Mouse (Mus musculus) left cerebral cortex, adult 2 months (tissue): Measurements from ENCODE around the gene Gm6760. TPM values are rescaled to one million over a fixed set of nuclear protein-coding genes. Genes with fewer than 3 reads are reported as not detected.

Source experiments
- DNase-seq, 2 experiments: peaks; one replicate each; pipeline ENCODE4 v3.0.0; 2021 to 2022; ENCODE audit warnings: low spot score in 2 of 2, mixed read lengths in 1 of 2; ENCODE audit errors: extremely low spot score in 1 of 2
- H3K27ac ChIP-seq: fragments of 200-600 bp; 2 replicates; pipeline ENCODE4 v1.8.1; 2022
- H3K4me3 ChIP-seq: fragments of 200-600 bp; 2 replicates; pipeline ENCODE4 v1.8.1; 2022
- CTCF ChIP-seq: fragments of 200-600 bp; IDR thresholded peaks from 2 replicates; pipeline ENCODE4 v1.8.1; 2022; ENCODE audit warnings: antibody characterized with exemption, mild to moderate bottlenecking, moderate library complexity
- intact Hi-C: fragments of 180-260 bp; cut with DNase I; formaldehyde crosslinking; loops from one replicate; pipeline ENCODE4 v1.15.1; 2025
- long read RNA-seq, 2 experiments: library from polyadenylated mRNA; stranded (forward); transcript quantifications; one replicate each; pipeline ENCODE4 v2.0.0; 2021; ENCODE audit warnings: borderline mapping rate in 2 of 2
- total RNA-seq, 2 experiments: library from RNA; stranded (reverse); gene quantifications; 2 replicates each; pipeline ENCODE4 v1.2.3; 2021

Gm6760 gene
- not detected for total RNA-seq
- long read RNA-seq, experiment 1 = 0 reads
- long read RNA-seq, experiment 2 = 0 reads

DNA sequence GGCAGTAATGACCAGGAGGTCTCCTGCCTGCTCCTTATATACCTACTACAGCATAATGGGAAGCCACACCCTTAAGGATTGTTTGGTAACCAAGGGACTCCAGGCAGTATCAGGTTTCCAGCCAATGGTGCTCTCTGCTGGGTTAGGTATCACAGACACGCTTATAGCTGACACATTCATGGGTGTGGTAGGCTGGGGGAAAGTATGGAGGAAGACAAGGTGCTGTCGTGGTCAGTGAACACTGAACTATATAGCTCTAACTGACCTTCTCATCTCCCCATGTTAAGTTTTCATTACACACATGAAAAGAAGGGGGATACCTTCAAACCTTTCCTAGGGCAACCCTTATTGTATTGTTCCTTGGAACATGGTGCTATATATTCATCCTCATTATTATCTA, at the start of gene Gm6760:
Gene Gm6760 (minus strand): TSS at position 101 of the 400 bp plus-strand sequence.
- no peak for DNase-seq
- Histone ChIP-seq H3K4me3 (no peak within 1 kb of the TSS), H3K27ac (no peak within 1 kb of the TSS)
- no peak for TF ChIP-seq CTCF
- intact Hi-C loops = no loop called here

DNA sequence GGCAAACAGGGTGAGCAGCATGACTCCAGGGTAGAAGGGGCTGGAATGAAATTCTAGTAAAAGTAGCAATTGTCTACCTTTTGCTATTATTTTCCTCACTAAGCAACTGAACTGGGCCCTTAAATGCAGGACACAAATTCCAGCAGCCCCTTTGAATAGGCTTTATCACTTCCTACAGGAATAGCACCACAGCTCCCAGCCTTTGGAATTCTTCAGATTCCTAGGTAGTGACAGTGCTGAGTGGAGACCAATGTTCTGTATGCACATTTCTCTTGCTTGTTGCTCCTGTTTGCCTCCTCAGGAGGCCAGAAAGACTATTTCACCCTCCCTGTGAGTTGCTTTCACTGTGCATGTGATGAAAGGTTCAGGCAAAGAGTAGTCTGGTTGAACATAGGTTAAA, 29.2 kb upstream of the Gm6760 start:
- Histone ChIP-seq H3K4me3 (no peak overlapping the region), H3K27ac (no peak overlapping the region)
- intact Hi-C loops = no loop called here
- DNase-seq = no peak
- no peak for TF ChIP-seq CTCF

DNA sequence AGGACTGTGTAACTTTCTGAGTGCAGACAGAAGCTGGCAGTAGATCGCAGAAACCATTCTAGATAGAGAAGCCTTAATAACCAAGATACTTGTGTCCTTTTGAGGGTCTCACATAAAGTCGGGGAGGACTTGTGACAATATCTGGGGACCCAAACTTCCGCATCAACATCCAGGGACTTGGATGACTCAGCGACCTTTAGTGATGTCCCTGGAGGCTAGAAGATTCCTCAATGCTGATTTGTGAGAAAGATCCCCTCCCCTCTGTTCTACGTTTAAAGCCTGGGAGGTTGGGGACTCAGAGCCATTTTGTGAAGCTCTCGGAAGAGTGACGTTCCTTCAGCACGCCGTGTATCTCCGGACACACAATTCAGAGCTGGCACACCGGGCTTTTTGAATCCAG, 21.2 kb upstream of the Gm6760 start, which contains the start of gene 3830417A13Rik:
Gene 3830417A13Rik (plus strand): TSS at position 301 of the 400 bp plus-strand sequence.
- H3K27ac ChIP-seq = no peak within 1 kb of the TSS
- DNase-seq = no peak
- H3K4me3 ChIP-seq = no peak within 1 kb of the TSS
- no peak for TF ChIP-seq CTCF
- intact Hi-C loops = no loop called here

Other genes with a start within 250 kb of the Gm6760 start
- gene 3830417A13Rik, start 21.4 kb upstream of the Gm6760 start, total RNA-seq = not detected
- 10 to 100 TPM; 58.8 to 60.8 TPM for gene Slitrk4, start 124.8 kb upstream of the Gm6760 start, total RNA-seq